ENCODE assay signal across 12 mouse cellular contexts in genomic region chr11:114666786-114667185, GRCm38 (mm10).
"Had no signal": no experiment of that assay in that cellular context is flagged by ENCODE, and none has a peak within 500 bp of the region (broad histone marks: within the 10 kb centered on the region; RNA-seq: fewer than 3 reads in every experiment).

No protein-coding gene starts in this region.

- H3K9ac ChIP-seq: limb, embryonic 12.5 days; liver, embryonic 14.5 days; midbrain, embryonic 12.5 days; neural tube, embryonic 15.5 days had no signal

- H3K9me3 ChIP-seq: limb, embryonic 12.5 days; midbrain, embryonic 12.5 days; neural tube, embryonic 15.5 days had no signal

- H3K4me3 ChIP-seq: limb, embryonic 12.5 days; midbrain, embryonic 12.5 days; neural tube, embryonic 15.5 days had no signal

- ATAC-seq: midbrain, embryonic 16.5 days had no signal

- H3K4me2 ChIP-seq: limb, embryonic 12.5 days; midbrain, embryonic 12.5 days; neural tube, embryonic 15.5 days had no signal

- H3K27ac ChIP-seq: kidney, postnatal 0 days; limb, embryonic 12.5 days; liver, embryonic 14.5 days; midbrain, embryonic 12.5 days; neural tube, embryonic 15.5 days had no signal

- DNase-seq: kidney, adult 9 months; kidney, postnatal 36 days; layer of hippocampus, adult 9-11 months; layer of hippocampus, postnatal 36 days; lung, adult 18-20 months; thymus, adult 2 months had no signal
